Mouse (Mus musculus): ENCODE data around the gene Cplane1.

- TF ChIP-seq CTCF (IDR thresholded peaks at IDR 0.05; ENCODE audit: low read depth): no peak
- no peak for TF ChIP-seq EP300 (IDR thresholded peaks at IDR 0.05; ENCODE audit: low read depth)
Observed at GRCm38 (mm10) chr15:8302944-8303343, 134.0 kb downstream of the Cplane1 start.
